Mouse (Mus musculus) kidney, adult 9 months (tissue): ENCODE data around the gene Zfp819.

Experiments
- DNase-seq: peaks from one replicate; pipeline ENCODE4 v3.0.0; 2022

The Zfp819 gene

GRCm38 (mm10) chr7:43606896-43607742 is at the start of gene Zfp819:
Zfp819 (plus strand) TSS chr7:43607169.
- peak; percentile 48 for DNase-seq

DNA sequence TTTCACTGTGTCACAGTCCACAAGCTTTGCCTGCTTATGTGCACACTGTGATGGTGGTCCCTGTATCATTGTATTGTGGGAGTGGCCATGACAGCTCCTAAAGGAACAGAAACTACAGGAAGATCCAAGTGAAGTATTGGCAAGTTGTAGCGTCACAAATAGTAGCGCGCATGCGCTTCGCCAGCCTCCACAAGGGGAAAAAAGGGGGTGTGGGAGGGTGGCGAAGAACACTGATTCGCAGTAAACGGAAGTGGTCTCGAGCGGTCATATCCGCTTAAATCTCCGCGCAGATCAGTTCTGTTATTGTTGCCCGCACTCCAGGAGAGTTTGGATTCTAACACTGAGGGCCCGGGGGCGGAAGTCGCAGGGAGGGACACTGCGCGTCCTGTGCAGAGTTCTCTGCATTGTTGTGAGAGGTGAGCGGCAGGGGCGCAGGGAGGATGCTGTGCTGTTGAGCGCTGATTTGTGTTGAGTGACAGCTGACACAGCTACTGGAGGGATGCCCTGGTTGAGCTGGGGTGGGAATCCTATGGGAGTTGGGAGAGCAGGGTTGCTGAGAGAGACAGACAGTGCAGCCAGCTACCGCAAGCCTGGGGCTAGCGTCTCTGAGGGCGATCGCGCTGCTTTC is 44.8 kb upstream of the Zfp819 start, which contains the start of gene Zfp658:
Zfp658 (plus strand) TSS at position 251 of the 628 bp plus-strand sequence.
- peak; percentile 87 for DNase-seq

- peak; percentile 35 for DNase-seq
Observed at GRCm38 (mm10) chr7:43562651-43563070, 44.3 kb upstream of the Zfp819 start.

DNA sequence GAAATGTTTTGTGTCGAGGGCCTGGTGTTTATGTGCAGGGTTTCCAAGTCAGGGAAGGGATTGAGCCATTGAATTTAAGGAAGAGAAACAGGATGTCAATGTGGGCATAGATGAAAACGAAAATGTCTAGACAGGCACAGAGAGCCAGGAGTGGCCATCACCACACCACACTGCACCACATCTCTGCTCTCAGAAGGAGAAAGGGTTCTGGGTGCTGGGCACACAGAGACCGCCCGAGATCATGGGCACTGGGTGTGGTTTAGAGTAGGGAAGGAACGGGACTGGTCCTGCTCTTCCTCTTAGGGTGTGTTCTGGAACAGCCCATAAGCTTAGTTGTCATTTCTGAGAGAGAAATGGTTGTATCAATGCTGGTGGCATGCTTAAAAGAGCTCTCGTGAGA is 43.7 kb upstream of the Zfp819 start:
- DNase-seq: no peak

DNA sequence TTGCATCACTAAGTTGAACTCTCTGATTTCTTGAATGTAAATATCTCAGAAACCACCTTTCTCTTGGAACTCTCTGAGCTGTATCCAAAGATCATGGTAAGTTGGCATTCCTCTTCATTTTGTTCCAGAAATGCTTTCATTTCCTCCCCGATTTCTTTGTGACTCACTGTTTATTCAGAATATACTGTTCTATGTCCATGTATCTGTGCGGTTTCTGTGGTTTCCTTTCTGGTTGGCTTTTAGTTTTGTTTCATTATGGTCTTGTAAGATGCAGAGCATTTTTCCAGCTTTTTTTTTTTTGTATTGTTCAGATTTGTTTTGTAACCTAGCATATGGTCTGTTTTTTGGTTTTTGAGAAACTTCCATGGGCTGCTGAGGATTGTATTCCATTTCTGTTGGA is 35.8 kb upstream of the Zfp819 start:
- no peak for DNase-seq

GRCm38 (mm10) chr7:43579440-43580171 is 27.4 kb upstream of the Zfp819 start, which contains the start of gene Zfp719:
Zfp719 (plus strand) TSS chr7:43579610.
- DNase-seq: peak; percentile 96

DNA sequence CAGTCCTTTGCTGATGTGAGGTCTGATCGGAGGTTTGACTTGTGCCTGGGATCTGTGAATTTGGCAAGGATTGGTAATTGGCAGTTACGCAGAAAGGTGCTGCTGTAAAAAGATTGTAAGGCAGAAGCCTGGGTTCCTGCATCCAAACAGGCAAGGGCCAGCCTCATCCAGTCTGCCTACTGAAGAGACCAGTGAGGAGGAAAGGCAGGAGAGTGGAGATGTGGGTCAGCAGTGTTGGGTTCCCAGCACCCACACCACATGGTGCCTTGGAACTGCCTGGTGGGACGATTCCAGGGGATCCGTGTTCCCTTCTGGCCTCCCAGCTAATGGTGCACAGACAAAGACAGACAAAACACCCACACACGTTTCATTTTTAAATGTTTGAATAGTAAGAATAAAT is 26.4 kb upstream of the Zfp819 start:
- DNase-seq: no peak

- no peak for DNase-seq
Observed at GRCm38 (mm10) chr7:43584790-43585189, 22.2 kb upstream of the Zfp819 start.

GRCm38 (mm10) chr7:43601884-43602283 is 5.1 kb upstream of the Zfp819 start:
- DNase-seq: no peak

GRCm38 (mm10) chr7:43607743-43608287 is 846 bp downstream of the Zfp819 start:
- DNase-seq: no peak

DNA sequence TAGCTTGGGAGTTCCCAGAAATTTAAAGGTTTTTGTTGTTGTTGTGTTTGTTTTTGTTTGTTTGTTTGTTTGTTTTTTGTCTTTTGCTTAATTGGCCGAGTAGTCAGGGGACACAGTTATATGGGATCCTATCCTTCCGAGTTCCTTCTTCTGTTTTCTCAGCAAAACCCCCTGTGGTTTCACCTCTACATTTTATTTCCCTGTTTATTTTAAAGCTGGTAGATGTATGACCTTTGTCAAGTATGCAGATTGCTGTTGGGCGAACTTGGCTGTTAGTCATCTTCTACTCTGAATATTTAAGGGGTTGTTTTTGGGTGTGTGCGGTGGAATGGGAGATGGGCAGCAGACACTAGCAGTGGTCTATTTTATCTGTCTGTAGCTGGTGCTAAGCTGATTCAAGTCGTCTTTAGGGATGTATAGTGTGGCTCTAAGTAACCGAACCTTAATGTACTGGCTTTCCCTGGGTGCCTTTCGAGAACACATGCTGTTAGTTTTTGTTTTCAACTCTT is 1.4 kb downstream of the Zfp819 start:
- no peak for DNase-seq

DNA sequence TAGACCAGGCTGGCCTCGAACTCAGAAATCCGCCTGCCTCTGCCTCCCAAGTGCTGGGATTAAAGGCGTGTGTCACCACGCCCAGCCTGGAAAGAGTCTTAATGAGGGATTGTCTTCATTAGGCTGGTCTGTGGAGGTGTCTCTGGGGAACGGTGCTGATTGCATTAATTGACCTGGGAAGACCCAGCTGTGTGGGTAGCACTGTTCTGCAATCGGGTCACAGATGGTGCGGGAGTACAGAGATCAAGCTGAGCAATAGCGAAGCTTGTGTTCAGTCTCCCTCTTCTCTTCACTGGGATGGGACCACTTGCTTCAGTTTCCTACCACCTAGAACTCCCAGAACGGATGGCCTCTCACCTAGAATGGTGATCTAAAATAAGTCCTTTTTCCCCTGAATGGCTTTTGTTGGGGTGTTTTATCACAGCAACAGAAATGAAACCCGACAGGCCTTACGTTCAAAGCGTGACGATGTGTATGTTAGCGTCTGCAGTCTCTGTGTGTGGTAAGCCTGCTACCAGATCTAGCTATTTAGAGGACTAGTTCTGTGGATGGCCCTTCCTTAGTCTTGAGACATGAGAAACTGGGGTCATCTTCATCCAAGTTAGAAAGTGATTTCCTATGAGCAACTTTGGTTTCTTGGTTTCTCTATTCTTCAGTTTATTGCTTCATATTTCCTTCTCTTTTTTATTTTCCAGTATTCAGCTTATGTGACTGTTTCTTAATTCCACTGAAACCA is 7.0 kb downstream of the Zfp819 start:
- DNase-seq: no peak

DNA sequence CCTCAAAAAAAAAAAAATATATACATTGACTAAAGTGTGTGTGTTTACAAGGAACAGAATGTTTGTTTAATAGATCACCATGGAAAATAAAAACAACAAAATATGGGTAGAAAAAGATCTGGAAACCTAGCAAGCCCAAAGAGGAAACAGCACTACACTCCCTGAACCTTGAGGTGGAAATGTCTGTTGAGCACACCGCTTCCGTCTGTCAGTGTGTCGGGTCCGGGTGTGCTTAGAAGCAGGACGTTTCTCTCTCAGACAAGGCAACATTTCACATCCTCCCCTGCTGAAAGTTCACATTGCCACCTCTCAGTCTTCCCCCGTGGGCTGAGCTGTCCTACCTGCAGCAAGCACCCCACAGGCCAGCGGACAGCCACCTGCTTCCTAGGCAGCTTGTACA is 16.0 kb downstream of the Zfp819 start:
- DNase-seq: no peak

DNA sequence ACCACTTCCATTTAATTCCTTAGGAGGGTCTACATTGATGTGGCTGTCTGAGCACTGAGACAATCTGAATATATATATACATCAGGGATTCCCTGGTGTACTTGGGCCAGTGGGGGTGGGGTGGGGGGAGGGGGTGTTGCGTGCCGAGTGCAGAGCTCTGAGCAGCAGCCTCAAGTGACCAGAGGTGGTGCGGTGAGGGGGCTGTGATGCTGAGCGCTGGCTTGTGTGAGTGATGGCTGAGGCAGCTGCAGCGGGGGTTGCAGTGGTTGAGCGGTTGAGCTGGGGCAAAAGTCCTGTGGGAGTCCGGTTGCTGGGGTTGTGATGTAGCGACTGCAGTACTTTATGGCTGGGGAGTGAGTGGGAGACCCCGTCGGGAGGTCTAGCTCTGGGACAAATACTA is 16.9 kb downstream of the Zfp819 start:
- DNase-seq: no peak

DNA sequence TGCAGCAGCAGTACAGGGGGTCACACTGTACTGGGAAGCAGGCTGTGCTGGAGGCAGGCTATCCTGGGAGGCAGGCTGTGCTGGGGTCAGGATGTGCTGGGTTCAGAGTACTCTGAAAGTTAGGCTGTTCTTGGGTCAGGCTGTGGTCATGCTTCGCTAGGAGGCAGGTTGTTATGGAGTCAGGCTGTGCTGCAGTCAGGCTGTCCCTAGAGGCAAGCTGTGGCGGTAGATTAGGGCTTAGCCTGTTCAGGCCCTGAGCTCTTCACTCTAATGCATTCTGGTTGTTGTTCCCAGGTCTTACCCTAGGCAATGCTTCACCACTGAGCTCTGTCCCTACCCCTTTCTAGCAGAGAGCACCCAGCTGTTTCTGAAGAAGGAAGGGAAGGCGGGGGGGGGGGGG is 18.1 kb downstream of the Zfp819 start:
- no peak for DNase-seq

GRCm38 (mm10) chr7:43625794-43626422 is 18.9 kb downstream of the Zfp819 start:
- DNase-seq: no peak

GRCm38 (mm10) chr7:43633940-43634339 is 27.0 kb downstream of the Zfp819 start:
- DNase-seq: no peak

DNA sequence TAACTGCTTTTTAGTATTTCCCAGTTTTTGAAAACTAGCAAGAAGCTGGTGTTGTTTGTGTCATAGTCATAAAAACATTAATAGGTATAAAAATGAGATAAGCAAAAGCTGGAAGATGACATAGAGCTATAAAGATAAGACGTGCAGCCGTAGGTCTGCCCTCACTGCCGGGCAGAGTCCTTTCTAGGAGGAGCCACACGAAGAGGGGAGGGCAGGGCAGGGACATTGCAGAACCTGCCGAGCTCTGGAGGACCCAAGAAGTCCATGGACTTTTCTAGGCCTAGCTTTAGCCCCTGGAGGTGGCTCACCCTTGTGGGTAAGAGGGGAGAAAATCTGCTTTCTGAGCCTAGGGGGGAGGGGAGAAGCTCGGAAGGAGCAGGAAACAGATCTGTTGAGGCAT is 27.5 kb downstream of the Zfp819 start, which contains the start of gene Ceacam18:
Ceacam18 (plus strand) TSS at position 208 of the 400 bp plus-strand sequence.
- no peak for DNase-seq

- DNase-seq: no peak
Observed at GRCm38 (mm10) chr7:43636194-43636593, 29.2 kb downstream of the Zfp819 start.

GRCm38 (mm10) chr7:43637118-43637517 is 30.1 kb downstream of the Zfp819 start:
- DNase-seq: no peak

GRCm38 (mm10) chr7:43642587-43642986 is 35.6 kb downstream of the Zfp819 start:
- DNase-seq: peak; percentile 10
